Mouse (Mus musculus) thymus, postnatal 36 days (tissue): ENCODE data around the gene Dpf2.

Experiments
- DNase-seq, 2 experiments: peaks; one replicate each; pipeline ENCODE4 v3.0.0; 2022; ENCODE audit warnings: mixed read lengths in 2 of 2

The Dpf2 gene

GRCm38 (mm10) chr19:5913007-5913719 is at the start of gene Dpf2:
Gene Dpf2, minus strand, starts transcription at chr19:5913010.
- no peak for DNase-seq

- no peak for DNase-seq
These were observed 44.6 kb upstream of the Dpf2 start for GRCm38 (mm10) chr19:5957371-5957770.

- DNase-seq = peak; percentile 62 to 69
These were observed 43.9 kb upstream of the Dpf2 start for GRCm38 (mm10) chr19:5956685-5957084.

GRCm38 (mm10) chr19:5955704-5956670 is 43.2 kb upstream of the Dpf2 start:
- DNase-seq = no peak

GRCm38 (mm10) chr19:5954936-5955335 is 42.1 kb upstream of the Dpf2 start:
- no peak for DNase-seq

- DNase-seq = no peak
These were observed 41.4 kb upstream of the Dpf2 start for GRCm38 (mm10) chr19:5954031-5954710.

GRCm38 (mm10) chr19:5953201-5953770 is 40.5 kb upstream of the Dpf2 start:
- no peak for DNase-seq

- DNase-seq = no peak
These were observed 39.4 kb upstream of the Dpf2 start for GRCm38 (mm10) chr19:5952071-5952691.

- no peak for DNase-seq
These were observed 38.8 kb upstream of the Dpf2 start for GRCm38 (mm10) chr19:5951631-5952030.

GRCm38 (mm10) chr19:5950218-5950617 is 37.4 kb upstream of the Dpf2 start:
- DNase-seq = no peak

- DNase-seq = no peak
These were observed 33.1 kb upstream of the Dpf2 start for GRCm38 (mm10) chr19:5945891-5946290.

GRCm38 (mm10) chr19:5945027-5945426 is 32.2 kb upstream of the Dpf2 start:
- no peak for DNase-seq

GRCm38 (mm10) chr19:5944145-5944544 is 31.3 kb upstream of the Dpf2 start:
- no peak for DNase-seq

- DNase-seq = no peak
These were observed 30.6 kb upstream of the Dpf2 start for GRCm38 (mm10) chr19:5943404-5943803.

- DNase-seq = no peak
These were observed 29.8 kb upstream of the Dpf2 start for GRCm38 (mm10) chr19:5942581-5942980.

- DNase-seq = no peak
These were observed 27.8 kb upstream of the Dpf2 start for GRCm38 (mm10) chr19:5940656-5941055.

- DNase-seq = no peak
These were observed 27.4 kb upstream of the Dpf2 start for GRCm38 (mm10) chr19:5940173-5940572.

GRCm38 (mm10) chr19:5939715-5940114 is 26.9 kb upstream of the Dpf2 start:
- no peak for DNase-seq

GRCm38 (mm10) chr19:5938516-5938915 is 25.7 kb upstream of the Dpf2 start:
- DNase-seq = no peak

GRCm38 (mm10) chr19:5937836-5938406 is 25.1 kb upstream of the Dpf2 start:
- DNase-seq = no peak

- DNase-seq = no peak
These were observed 24.5 kb upstream of the Dpf2 start for GRCm38 (mm10) chr19:5937095-5937835.
